Mouse (Mus musculus): ENCODE data around the gene P2ry6. TPM values are rescaled to one million over a fixed set of nuclear protein-coding genes. Genes with fewer than 3 reads are reported as not detected.
A peak's percentile ranks its signal among the peaks of the same experiment; 100 is the strongest.

The P2ry6 gene
- polyA plus RNA-seq, 1 experiment from 2014 or later, result 10.9 TPM

- Histone ChIP-seq H3K4me1 (ENCODE audit: insufficient read depth) (peaks cover 52% of the 10 kb centered on the region), H3K4me2 (peak overlapping the region; percentile 87), H3K27me3 (ENCODE audit: insufficient read depth, low read length) (no peaks in the 10 kb centered on the region), H3K4me3 (ENCODE audit: low read depth, low read length) (peak overlapping the region; percentile 75), H3K27ac (ENCODE audit: low read depth) (no peak overlapping the region), H3K9me3 (ENCODE audit: low read depth, low read length) (no peaks in the 10 kb centered on the region), H3K9ac (peak overlapping the region; percentile 97), H3K36me3 (ENCODE audit: insufficient read depth) (peaks cover 50% of the 10 kb centered on the region)
- ATAC-seq (ENCODE audit: insufficient read depth), result no peak
- no peak for TF ChIP-seq CTCF (IDR thresholded peaks at IDR 0.05; ENCODE audit: low read depth)
- WGBS, result 3% methylated on average over 7 of the region's 7 CpGs
- no peak for DNase-seq
These were observed 47.0 kb downstream of the P2ry6 start for GRCm38 (mm10) chr7:100927287-100928000.

DNA sequence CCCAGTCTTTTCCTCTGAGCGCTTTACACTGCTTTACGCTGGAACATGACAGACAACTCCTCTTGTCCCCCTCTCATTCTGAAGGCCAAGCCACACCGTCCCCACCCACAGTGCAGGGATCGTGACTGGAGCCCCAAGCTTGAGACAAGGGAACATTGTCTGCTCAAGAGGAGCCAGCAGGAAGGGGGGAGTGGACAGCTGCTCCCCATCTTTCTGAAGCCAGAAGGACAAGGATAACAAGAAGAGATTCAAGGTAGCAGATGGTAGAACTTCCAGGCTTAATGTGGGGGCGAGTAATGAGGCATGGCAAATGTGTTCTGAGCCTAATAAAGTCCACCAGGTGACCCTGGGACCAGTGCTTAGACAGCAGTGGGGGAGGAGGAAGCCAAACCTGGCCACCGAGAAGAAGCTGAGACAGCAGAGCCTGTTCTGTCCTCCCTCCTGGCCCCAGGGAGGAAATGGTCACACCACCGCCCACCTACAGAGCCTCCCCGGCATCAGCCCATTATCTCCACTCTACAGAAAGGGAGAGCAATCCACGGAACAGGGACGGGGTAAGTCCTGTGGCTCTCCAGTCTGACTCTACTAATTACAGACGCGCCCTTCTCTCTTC is 48.0 kb downstream of the P2ry6 start:
- H3K9me3 ChIP-seq (ENCODE audit: low read depth, low read length), result no peaks in the 10 kb centered on the region
- peaks cover 60% of the 10 kb centered on the region for H3K36me3 ChIP-seq (ENCODE audit: insufficient read depth)
- 10% methylated on average over 12 of the region's 12 CpGs for WGBS
- peak overlapping the region; percentile 87 for H3K4me2 ChIP-seq
- H3K9ac ChIP-seq, result peak overlapping the region; percentile 97
- DNase-seq (no peak), ATAC-seq (ENCODE audit: insufficient read depth) (no peak)
- peaks cover 56% of the 10 kb centered on the region for H3K4me1 ChIP-seq (ENCODE audit: insufficient read depth)
- TF ChIP-seq CTCF (IDR thresholded peaks at IDR 0.05; ENCODE audit: low read depth), result no peak
- peak overlapping the region; percentile 71; the same call in 1 of the 2 replicates for H3K27ac ChIP-seq (ENCODE audit: low read depth)
- peak overlapping the region; percentile 75 for H3K4me3 ChIP-seq (ENCODE audit: low read depth, low read length)
- H3K27me3 ChIP-seq (ENCODE audit: insufficient read depth, low read length), result no peaks in the 10 kb centered on the region

DNA sequence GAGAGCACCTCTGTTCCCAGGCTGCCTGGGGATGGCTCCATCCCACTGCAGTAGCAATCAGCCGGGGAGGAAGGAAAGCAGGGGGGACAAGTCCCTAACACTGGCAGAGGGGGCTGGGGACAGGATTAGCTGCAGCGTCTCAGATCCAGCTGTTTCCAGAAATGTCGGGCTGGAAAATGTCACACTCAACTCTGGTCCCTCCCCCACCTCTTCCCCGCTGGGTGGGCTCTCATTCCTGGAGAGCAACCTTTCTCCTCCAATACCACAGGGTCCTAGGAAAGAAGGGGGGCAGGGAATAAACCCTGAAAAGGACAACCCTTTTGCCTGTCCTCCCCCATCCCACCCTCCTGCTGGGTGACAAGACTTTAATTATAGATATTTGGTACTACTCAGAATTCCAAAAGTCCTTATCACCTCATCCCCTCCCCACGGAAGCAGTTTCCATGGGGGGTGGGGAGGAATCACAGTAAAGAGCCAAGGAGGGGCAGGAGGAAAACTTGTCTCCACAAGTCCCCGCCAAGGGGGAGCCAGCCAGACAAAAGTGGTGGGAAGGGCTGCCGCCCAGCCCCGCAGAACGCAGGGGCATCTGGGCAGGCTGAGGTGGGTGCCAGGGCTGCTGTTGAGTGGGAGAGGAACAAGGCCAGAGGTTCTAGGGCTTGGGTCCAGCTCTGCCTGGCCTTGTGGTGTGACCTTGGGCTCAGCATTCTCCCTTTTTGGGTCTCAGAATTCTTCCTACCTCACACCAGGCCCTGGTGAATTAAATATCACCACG is 49.6 kb downstream of the P2ry6 start:
- WGBS, result 15% methylated on average over 10 of the region's 10 CpGs
- DNase-seq (peak; percentile 89), ATAC-seq (ENCODE audit: insufficient read depth) (peak; percentile 59)
- H3K36me3 ChIP-seq (ENCODE audit: insufficient read depth), result peaks cover 67% of the 10 kb centered on the region
- H3K9ac ChIP-seq, result peak overlapping the region; percentile 97
- H3K27ac ChIP-seq (ENCODE audit: low read depth), result peak overlapping the region; percentile 71
- peaks cover 62% of the 10 kb centered on the region for H3K4me1 ChIP-seq (ENCODE audit: insufficient read depth)
- no peaks in the 10 kb centered on the region for H3K27me3 ChIP-seq (ENCODE audit: insufficient read depth, low read length)
- no peak for TF ChIP-seq CTCF (IDR thresholded peaks at IDR 0.05; ENCODE audit: low read depth)
- peak overlapping the region; percentile 75 for H3K4me3 ChIP-seq (ENCODE audit: low read depth, low read length)
- H3K4me2 ChIP-seq, result peak overlapping the region; percentile 87
- H3K9me3 ChIP-seq (ENCODE audit: low read depth, low read length), result no peaks in the 10 kb centered on the region

GRCm38 (mm10) chr7:100924200-100924599 is 50.2 kb downstream of the P2ry6 start:
- TF ChIP-seq CTCF (IDR thresholded peaks at IDR 0.05; ENCODE audit: low read depth), result no peak
- peak overlapping the region; percentile 97 for H3K9ac ChIP-seq
- peak overlapping the region; percentile 75 for H3K4me3 ChIP-seq (ENCODE audit: low read depth, low read length)
- H3K4me1 ChIP-seq (ENCODE audit: insufficient read depth), result peaks cover 62% of the 10 kb centered on the region
- 58% methylated on average over 5 of the region's 5 CpGs for WGBS
- no peak for ATAC-seq (ENCODE audit: insufficient read depth)
- peak overlapping the region; percentile 87 for H3K4me2 ChIP-seq
- H3K27ac ChIP-seq (ENCODE audit: low read depth), result peak overlapping the region; percentile 71
- H3K36me3 ChIP-seq (ENCODE audit: insufficient read depth), result peaks cover 62% of the 10 kb centered on the region
- H3K9me3 ChIP-seq (ENCODE audit: low read depth, low read length), result no peaks in the 10 kb centered on the region
- no peak for DNase-seq
- H3K27me3 ChIP-seq (ENCODE audit: insufficient read depth, low read length), result no peaks in the 10 kb centered on the region

- WGBS, result 80% methylated on average over 4 of the region's 4 CpGs
- ATAC-seq (ENCODE audit: insufficient read depth) (no peak), DNase-seq (no peak)
- Histone ChIP-seq H3K4me3 (ENCODE audit: low read depth, low read length) (no peak overlapping the region), H3K27ac (ENCODE audit: low read depth) (no peak overlapping the region; the same call in 1 of the 2 replicates), H3K36me3 (ENCODE audit: insufficient read depth) (peaks cover 58% of the 10 kb centered on the region), H3K9me3 (ENCODE audit: low read depth, low read length) (no peaks in the 10 kb centered on the region), H3K27me3 (ENCODE audit: insufficient read depth, low read length) (no peaks in the 10 kb centered on the region), H3K4me2 (peak overlapping the region; percentile 87; the same call in 1 of the 2 replicates), H3K9ac (0 out of 2 replicates have a peak overlapping the region, but pooled peaks have one; percentile 2), H3K4me1 (ENCODE audit: insufficient read depth) (peaks cover 67% of the 10 kb centered on the region)
- TF ChIP-seq CTCF (IDR thresholded peaks at IDR 0.05; ENCODE audit: low read depth), result no peak
These were observed 51.5 kb downstream of the P2ry6 start for GRCm38 (mm10) chr7:100922907-100923306.

DNA sequence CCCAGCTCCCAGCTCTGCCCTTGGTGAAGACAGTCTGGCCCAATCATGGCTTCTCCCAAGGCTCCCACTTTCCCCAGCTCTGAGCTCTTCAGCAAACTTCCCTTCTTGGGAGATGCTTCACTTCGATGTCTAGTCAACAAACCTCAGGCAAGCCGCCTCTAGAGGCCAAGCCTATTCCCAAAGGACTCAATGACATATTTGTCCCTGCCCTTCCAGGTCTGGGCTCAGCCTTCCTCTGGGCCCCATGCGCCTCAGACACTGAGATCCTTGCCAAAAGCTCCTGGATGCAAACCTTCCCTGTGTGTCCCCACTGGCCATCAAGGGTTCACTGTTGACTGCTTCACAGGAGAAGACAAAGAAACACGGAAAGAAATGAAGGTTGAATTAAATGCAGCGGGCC is 53.2 kb downstream of the P2ry6 start:
- H3K27me3 ChIP-seq (ENCODE audit: insufficient read depth, low read length), result no peaks in the 10 kb centered on the region
- no peak for ATAC-seq (ENCODE audit: insufficient read depth)
- H3K4me1 ChIP-seq (ENCODE audit: insufficient read depth), result peaks cover 76% of the 10 kb centered on the region
- H3K36me3 ChIP-seq (ENCODE audit: insufficient read depth), result peaks cover 73% of the 10 kb centered on the region
- H3K27ac ChIP-seq (ENCODE audit: low read depth), result peak overlapping the region; percentile 21; the same call in 1 of the 2 replicates
- no peak overlapping the region for H3K4me2 ChIP-seq
- no peak for TF ChIP-seq CTCF (IDR thresholded peaks at IDR 0.05; ENCODE audit: low read depth)
- no peaks in the 10 kb centered on the region for H3K9me3 ChIP-seq (ENCODE audit: low read depth, low read length)
- H3K4me3 ChIP-seq (ENCODE audit: low read depth, low read length), result no peak overlapping the region
- no peak overlapping the region for H3K9ac ChIP-seq
- 82% methylated on average over 5 of the region's 5 CpGs for WGBS
- no peak for DNase-seq

- Histone ChIP-seq H3K36me3 (ENCODE audit: insufficient read depth) (peaks cover 80% of the 10 kb centered on the region), H3K9me3 (ENCODE audit: low read depth, low read length) (no peaks in the 10 kb centered on the region), H3K4me1 (ENCODE audit: insufficient read depth) (peaks cover 61% of the 10 kb centered on the region), H3K9ac (peak overlapping the region; percentile 14; the same call in 1 of the 2 replicates), H3K27me3 (ENCODE audit: insufficient read depth, low read length) (no peaks in the 10 kb centered on the region), H3K4me2 (peak overlapping the region; percentile 46), H3K27ac (ENCODE audit: low read depth) (peak overlapping the region; percentile 86), H3K4me3 (ENCODE audit: low read depth, low read length) (no peak overlapping the region)
- DNase-seq (peak; percentile 88), ATAC-seq (ENCODE audit: insufficient read depth) (peak; percentile 74)
- 0% methylated on average over 2 of the region's 2 CpGs for WGBS
- TF ChIP-seq CTCF (IDR thresholded peaks at IDR 0.05; ENCODE audit: low read depth), result no peak
These were observed 54.7 kb downstream of the P2ry6 start for GRCm38 (mm10) chr7:100919809-100920107.
